Mouse (Mus musculus) hindbrain, postnatal 0 days (tissue): ENCODE measurements around the gene Dab1. TPM values are rescaled to one million over a fixed set of nuclear protein-coding genes. Genes with fewer than 3 reads are reported as not detected.

Experiments
- ATAC-seq: fragments of 200-750 bp; cut with Nextera tagmentation; 2 replicates; pipeline ENCODE4 v1.8.0; 2017; ENCODE audit warnings: mild to moderate bottlenecking, moderate TSS enrichment, moderate library complexity
- DNase-seq: peaks from one replicate; pipeline ENCODE4 v3.0.0-alpha.2; 2015; ENCODE audit warnings: low spot score
- H3K27ac ChIP-seq: fragments of 300-500 bp; sonication (generic); 2 replicates; pipeline ENCODE4 v1.5.1; 2014; ENCODE audit warnings: mild to moderate bottlenecking
- H3K27me3 ChIP-seq: fragments of 300-500 bp; sonication (generic); 2 replicates; pipeline ENCODE4 v1.6.1; 2014; ENCODE audit warnings: low read length, mixed read lengths; ENCODE audit not compliant: insufficient read depth
- H3K36me3 ChIP-seq: fragments of 300-500 bp; sonication (generic); 2 replicates; pipeline ENCODE4 v1.6.1; 2014; ENCODE audit warnings: low read length, mixed read lengths; ENCODE audit not compliant: insufficient read depth
- H3K4me1 ChIP-seq: fragments of 300-500 bp; sonication (generic); 2 replicates; pipeline ENCODE4 v1.6.1; 2014; ENCODE audit warnings: antibody characterized with exemption, low read length, mixed read lengths; ENCODE audit not compliant: insufficient read depth
- H3K4me2 ChIP-seq: fragments of 300-500 bp; sonication (generic); 2 replicates; pipeline ENCODE4 v1.6.1; 2014; ENCODE audit warnings: low read depth, mild to moderate bottlenecking, low read length, moderate library complexity, mixed read lengths
- H3K4me3 ChIP-seq: fragments of 300-500 bp; sonication (generic); 2 replicates; pipeline ENCODE4 v1.5.1; 2014; ENCODE audit warnings: low read length
- H3K9ac ChIP-seq: fragments of 300-500 bp; sonication (generic); replicated peaks from 2 replicates; pipeline ENCODE4 v1.6.1; 2014; ENCODE audit warnings: mild to moderate bottlenecking, low read length, moderate library complexity, mixed read lengths
- H3K9me3 ChIP-seq: fragments of 300-500 bp; sonication (generic); 2 replicates; pipeline ENCODE4 v1.6.1; 2016; ENCODE audit warnings: low read length, mixed read lengths
- CTCF ChIP-seq: IDR thresholded peaks from 2 replicates; pipeline ENCODE4 v1.5.1; 2016; ENCODE audit warnings: antibody characterized with exemption, control low read depth, low read depth
- WGBS: fragments of 180-500 bp; shearing (Covaris S2); extraction: QIAGEN DNeasy Blood & Tissue Kit; methylation state at CpG from one replicate; pipeline ENCODE4 v1.1.7; 2014; 5-methylcytosine and 5-hydroxymethylcytosine counted together
- polyA plus RNA-seq: library from polyadenylated mRNA; unstranded; fragments of >200 nt; fragmentation: Nextera tagmentation; extraction: Ambion mirVana; gene quantifications from 2 replicates; pipeline ENCODE4 v1.2.1, GENCODE M21; 2015
- total RNA-seq: library from RNA; depleted of rRNA; stranded (reverse); fragments of >200 nt; gene quantifications from 2 replicates; pipeline ENCODE4 v1.2.3, GENCODE M21; 2014

Gene Dab1
- total and polyA plus RNA-seq, 2 experiments from 2014 or later = 38.2 to 76.2 TPM

- ATAC-seq = no peak
- Histone ChIP-seq H3K27me3 (no peaks in the 10 kb centered on the region), H3K27ac (no peak overlapping the region), H3K9me3 (no peaks in the 10 kb centered on the region), H3K36me3 (no peaks in the 10 kb centered on the region), H3K4me1 (0 out of 2 replicates have a peak, but pooled peaks cover 3% of the 10 kb centered on the region), H3K4me3 (no peak overlapping the region), H3K4me2 (no peak overlapping the region), H3K9ac (no peak overlapping the region)
- DNase-seq = no peak
- 78% methylated on average over 4 of the region's 4 CpGs for WGBS
- TF ChIP-seq CTCF = no peak
These were observed 931.5 kb downstream of the Dab1 start for GRCm38 (mm10) chr4:104550581-104551205.

- H3K4me2 ChIP-seq = no peak overlapping the region
- no peak overlapping the region for H3K4me3 ChIP-seq
- H3K27ac ChIP-seq = no peak overlapping the region
- 90% methylated on average over 17 of the region's 17 CpGs for WGBS
- H3K9me3 ChIP-seq = no peaks in the 10 kb centered on the region
- TF ChIP-seq CTCF = no peak
- H3K27me3 ChIP-seq = no peaks in the 10 kb centered on the region
- ATAC-seq (no peak), DNase-seq (no peak)
- H3K9ac ChIP-seq = no peak overlapping the region
- 0 out of 2 replicates have a peak, but pooled peaks cover 3% of the 10 kb centered on the region for H3K4me1 ChIP-seq
- H3K36me3 ChIP-seq = no peaks in the 10 kb centered on the region
These were observed 932.4 kb downstream of the Dab1 start for GRCm38 (mm10) chr4:104551390-104552070.

- Histone ChIP-seq H3K4me1 (0 out of 2 replicates have a peak, but pooled peaks cover 3% of the 10 kb centered on the region), H3K9me3 (no peaks in the 10 kb centered on the region), H3K27me3 (no peaks in the 10 kb centered on the region), H3K36me3 (no peaks in the 10 kb centered on the region), H3K4me3 (no peak overlapping the region), H3K9ac (no peak overlapping the region), H3K4me2 (no peak overlapping the region), H3K27ac (no peak overlapping the region)
- ATAC-seq (0 out of 2 replicates have a peak, but pooled peaks have one; percentile 55), DNase-seq (peak; percentile 36)
- no peak for TF ChIP-seq CTCF
- WGBS = 28% methylated on average over 2 of the region's 2 CpGs
These were observed 936.2 kb downstream of the Dab1 start for GRCm38 (mm10) chr4:104555408-104555807.

GRCm38 (mm10) chr4:104563512-104563911 is 944.4 kb downstream of the Dab1 start:
- H3K9ac ChIP-seq = no peak overlapping the region
- H3K4me1 ChIP-seq = no peaks in the 10 kb centered on the region
- WGBS = 82% methylated on average over 5 of the region's 5 CpGs
- no peak overlapping the region for H3K27ac ChIP-seq
- H3K4me2 ChIP-seq = no peak overlapping the region
- no peaks in the 10 kb centered on the region for H3K9me3 ChIP-seq
- H3K36me3 ChIP-seq = no peaks in the 10 kb centered on the region
- DNase-seq = no peak
- H3K4me3 ChIP-seq = no peak overlapping the region
- no peaks in the 10 kb centered on the region for H3K27me3 ChIP-seq
- no peak for TF ChIP-seq CTCF
- no peak for ATAC-seq

GRCm38 (mm10) chr4:104570523-104570922 is 951.4 kb downstream of the Dab1 start:
- Histone ChIP-seq H3K27me3 (no peaks in the 10 kb centered on the region), H3K4me1 (no peaks in the 10 kb centered on the region), H3K4me2 (no peak overlapping the region), H3K9me3 (no peaks in the 10 kb centered on the region), H3K27ac (no peak overlapping the region), H3K4me3 (no peak overlapping the region), H3K9ac (no peak overlapping the region), H3K36me3 (no peaks in the 10 kb centered on the region)
- WGBS = 74% methylated on average over 4 of the region's 4 CpGs
- peak; percentile 58 for TF ChIP-seq CTCF
- ATAC-seq = no peak
- DNase-seq = no peak

- WGBS = 72% methylated on average over 8 of the region's 8 CpGs
- Histone ChIP-seq H3K9ac (no peak overlapping the region), H3K4me2 (no peak overlapping the region), H3K27me3 (no peaks in the 10 kb centered on the region), H3K4me3 (no peak overlapping the region), H3K27ac (no peak overlapping the region), H3K36me3 (no peaks in the 10 kb centered on the region), H3K4me1 (no peaks in the 10 kb centered on the region), H3K9me3 (no peaks in the 10 kb centered on the region)
- TF ChIP-seq CTCF = no peak
- no peak for ATAC-seq
- DNase-seq = no peak
These were observed 953.3 kb downstream of the Dab1 start for GRCm38 (mm10) chr4:104572440-104572839.

GRCm38 (mm10) chr4:104573419-104573818 is 954.3 kb downstream of the Dab1 start:
- Histone ChIP-seq H3K27ac (no peak overlapping the region), H3K4me2 (no peak overlapping the region), H3K9me3 (no peaks in the 10 kb centered on the region), H3K27me3 (no peaks in the 10 kb centered on the region), H3K4me3 (no peak overlapping the region), H3K9ac (no peak overlapping the region), H3K4me1 (no peaks in the 10 kb centered on the region), H3K36me3 (no peaks in the 10 kb centered on the region)
- no peak for TF ChIP-seq CTCF
- ATAC-seq (no peak), DNase-seq (no peak)
- WGBS = 69% methylated on average over 7 of the region's 7 CpGs
